Mouse (Mus musculus) cerebellum, adult 2 months (tissue): ENCODE measurements around the gene Map3k7.

Experiments
- CTCF ChIP-seq: fragments of 200-500 bp; IDR thresholded peaks from 2 replicates; pipeline ENCODE4 v1.5.1; 2011; ENCODE audit warnings: low read depth, mild to moderate bottlenecking, control low read depth, low read length, moderate library complexity, borderline replicate concordance; ENCODE audit not compliant: insufficient read depth
- POLR2A ChIP-seq: fragments of 200-500 bp; IDR thresholded peaks from 2 replicates; pipeline ENCODE4 v1.6.1; 2011; ENCODE audit warnings: low read length, control low read depth, borderline replicate concordance; ENCODE audit not compliant: insufficient read depth

- no peak for TF ChIP-seq POLR2A
- no peak for TF ChIP-seq CTCF
Observed at GRCm38 (mm10) chr4:32056441-32056840, 92.5 kb downstream of the Map3k7 start.
